Mouse (Mus musculus) kidney, adult 8-10 months (tissue): ENCODE data around the gene Gm8947.
"Not testable (repeated sequence)": the region's sequence is repeated elsewhere in the genome, so short reads cannot be mapped to it uniquely, and the experiment has no call there.

Source experiments
- DNase-seq, 2 experiments: peaks; one replicate each; pipeline ENCODE4 v3.0.0; 2022

The Gm8947 gene

GRCm38 (mm10) chr1:151192075-151192474 lies at the start of gene Gm8947:
Gm8947 (plus strand) TSS chr1:151192376.
- DNase-seq = not testable (repeated sequence)

- DNase-seq = no peak
Observed at GRCm38 (mm10) chr1:151144471-151145146, 47.6 kb upstream of the Gm8947 start.

- peak; percentile 70 to 72 for DNase-seq
Observed at GRCm38 (mm10) chr1:151147801-151148200, 44.4 kb upstream of the Gm8947 start.

GRCm38 (mm10) chr1:151150211-151150610 lies 42.0 kb upstream of the Gm8947 start:
- peak in 1 of 2 experiments; percentile 52 for DNase-seq

GRCm38 (mm10) chr1:151151089-151151488 lies 41.1 kb upstream of the Gm8947 start:
- DNase-seq = no peak

- peak in 1 of 2 experiments; percentile 70 for DNase-seq
Observed at GRCm38 (mm10) chr1:151153056-151153652, 39.0 kb upstream of the Gm8947 start.

GRCm38 (mm10) chr1:151154131-151154530 lies 38.0 kb upstream of the Gm8947 start:
- DNase-seq = peak in 1 of 2 experiments; percentile 34

GRCm38 (mm10) chr1:151156129-151156528 lies 36.0 kb upstream of the Gm8947 start:
- DNase-seq = no peak

- DNase-seq = no peak
Observed at GRCm38 (mm10) chr1:151156777-151157632, 35.2 kb upstream of the Gm8947 start.

- peak; percentile 89 to 92 for DNase-seq
Observed at GRCm38 (mm10) chr1:151157963-151158856, 34.0 kb upstream of the Gm8947 start.

GRCm38 (mm10) chr1:151158857-151159510 lies 33.2 kb upstream of the Gm8947 start:
- no peak for DNase-seq

GRCm38 (mm10) chr1:151166031-151166430 lies 26.1 kb upstream of the Gm8947 start:
- no peak for DNase-seq

- DNase-seq = no peak
Observed at GRCm38 (mm10) chr1:151167297-151168047, 24.7 kb upstream of the Gm8947 start.

GRCm38 (mm10) chr1:151168637-151169036 lies 23.5 kb upstream of the Gm8947 start:
- no peak for DNase-seq

- DNase-seq = no peak
Observed at GRCm38 (mm10) chr1:151171572-151172461, 20.4 kb upstream of the Gm8947 start.

- peak; percentile 66 to 81 for DNase-seq
Observed at GRCm38 (mm10) chr1:151177030-151177936, 14.9 kb upstream of the Gm8947 start.

- no peak for DNase-seq
Observed at GRCm38 (mm10) chr1:151177937-151178271, 14.3 kb upstream of the Gm8947 start.

- DNase-seq = no peak
Observed at GRCm38 (mm10) chr1:151178505-151179083, 13.6 kb upstream of the Gm8947 start.

GRCm38 (mm10) chr1:151180167-151180566 lies 12.0 kb upstream of the Gm8947 start:
- DNase-seq = no peak
